Mouse (Mus musculus) T-helper 2 cell (primary cell): ENCODE data around the gene Nsmce1.

Experiments
- in situ Hi-C: fragments of 300-600 bp; cut with MboI, MseI; formaldehyde crosslinking; loops from one replicate; pipeline ENCODE4 v1.15.1; 2025; ENCODE audit warnings: high pct_unique_total_duplicates

The Nsmce1 gene

DNA sequence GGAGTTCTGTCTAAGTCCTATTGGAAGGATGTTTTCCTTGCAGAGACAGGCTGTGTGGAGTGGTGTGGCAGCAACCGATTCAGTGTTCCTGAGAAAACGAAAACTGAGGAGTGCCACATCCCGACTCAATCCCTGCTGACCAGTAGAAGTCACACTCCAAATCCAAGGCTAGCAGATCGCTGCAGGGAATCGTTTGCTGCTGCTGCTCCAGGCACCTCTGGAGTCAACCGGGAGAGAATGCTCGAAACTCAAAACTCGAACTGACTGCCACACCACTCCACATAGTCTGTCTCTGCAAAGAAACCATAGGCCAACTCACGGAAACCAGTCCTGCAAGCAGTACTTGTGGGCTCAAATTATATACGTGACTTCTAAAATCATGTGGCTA lies 47.3 kb downstream of the Nsmce1 start:
- in situ Hi-C loops, result loop anchor here (25.0 kb wide), 1 partner anchor 643 kb away; the partner anchor contains the start of gene Gsg1l

DNA sequence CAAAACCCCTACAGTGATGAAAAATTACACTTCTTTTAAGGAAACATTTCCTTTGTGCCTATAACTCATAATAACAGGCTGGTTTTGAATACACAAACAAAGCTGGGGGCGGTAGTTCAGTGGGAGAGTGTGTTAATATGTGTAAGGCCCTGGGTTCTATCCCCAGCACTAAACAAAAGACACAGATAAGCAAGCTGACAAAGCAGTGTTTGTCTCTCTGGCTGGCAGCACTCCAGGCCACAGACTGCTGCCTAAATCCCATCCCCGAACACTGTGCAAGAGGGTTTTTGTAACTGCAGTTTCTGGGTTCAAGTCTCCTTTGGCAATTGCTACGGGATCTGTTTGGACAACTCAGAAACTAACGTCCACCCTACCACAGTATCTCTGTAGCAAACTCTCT lies 49.1 kb downstream of the Nsmce1 start:
- in situ Hi-C loops, result loop anchor here (25.0 kb wide), 1 partner anchor 645 kb away; the partner anchor contains the start of gene Gsg1l

DNA sequence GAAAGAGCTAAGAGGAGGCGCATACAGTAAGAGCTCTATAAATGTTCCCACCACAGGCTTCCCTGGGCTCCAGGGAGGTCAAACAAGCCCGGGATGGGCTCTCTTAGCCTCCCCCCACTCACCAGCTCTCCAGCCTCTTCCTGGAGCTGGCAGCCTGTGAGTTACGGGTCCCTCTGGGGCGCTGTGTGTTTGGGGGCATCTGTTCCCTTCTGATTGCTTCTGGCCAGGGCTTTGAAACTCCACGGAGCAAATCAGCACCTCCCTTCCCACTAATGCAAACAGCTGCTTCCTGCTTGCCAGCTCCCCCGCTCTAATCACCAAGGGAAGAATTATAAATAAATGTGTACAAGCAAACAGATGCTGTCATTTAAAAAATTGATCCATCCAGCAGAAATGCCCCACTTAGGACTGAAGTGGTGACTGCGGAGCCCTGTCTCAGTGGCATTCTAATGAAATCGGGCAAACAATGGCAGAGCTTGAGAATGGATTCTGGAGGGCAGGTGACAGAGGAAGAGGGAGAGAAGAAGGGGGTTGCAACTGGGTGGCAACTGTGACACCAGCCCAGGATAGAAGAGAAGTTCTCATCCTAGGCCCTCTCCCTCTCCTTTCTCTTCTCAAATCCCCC lies 56.6 kb downstream of the Nsmce1 start:
- in situ Hi-C loops, result loop anchor here (25.0 kb wide), 1 partner anchor 653 kb away; the partner anchor contains the start of gene Gsg1l

DNA sequence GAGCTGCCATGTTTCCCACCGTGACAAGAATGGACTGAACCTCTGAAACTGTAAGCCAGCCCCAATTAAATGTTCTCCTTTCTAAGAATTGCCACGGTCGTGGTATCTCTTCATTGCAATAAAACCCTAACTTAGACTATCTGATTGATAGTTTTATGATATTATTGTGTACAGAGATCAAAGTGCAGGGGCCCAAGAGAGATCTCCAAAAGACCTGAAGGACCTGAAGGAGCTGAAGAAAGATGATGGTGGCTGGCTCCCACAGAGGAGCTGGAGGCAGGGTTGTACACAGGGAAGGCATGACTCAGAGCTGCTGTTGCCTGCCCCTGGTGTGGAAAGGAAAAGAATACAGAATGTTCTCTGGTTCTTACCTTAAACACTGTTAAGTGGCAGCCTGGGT lies 57.5 kb downstream of the Nsmce1 start:
- in situ Hi-C loops, result loop anchor here (25.0 kb wide), 1 partner anchor 653 kb away; the partner anchor contains the start of gene Gsg1l

DNA sequence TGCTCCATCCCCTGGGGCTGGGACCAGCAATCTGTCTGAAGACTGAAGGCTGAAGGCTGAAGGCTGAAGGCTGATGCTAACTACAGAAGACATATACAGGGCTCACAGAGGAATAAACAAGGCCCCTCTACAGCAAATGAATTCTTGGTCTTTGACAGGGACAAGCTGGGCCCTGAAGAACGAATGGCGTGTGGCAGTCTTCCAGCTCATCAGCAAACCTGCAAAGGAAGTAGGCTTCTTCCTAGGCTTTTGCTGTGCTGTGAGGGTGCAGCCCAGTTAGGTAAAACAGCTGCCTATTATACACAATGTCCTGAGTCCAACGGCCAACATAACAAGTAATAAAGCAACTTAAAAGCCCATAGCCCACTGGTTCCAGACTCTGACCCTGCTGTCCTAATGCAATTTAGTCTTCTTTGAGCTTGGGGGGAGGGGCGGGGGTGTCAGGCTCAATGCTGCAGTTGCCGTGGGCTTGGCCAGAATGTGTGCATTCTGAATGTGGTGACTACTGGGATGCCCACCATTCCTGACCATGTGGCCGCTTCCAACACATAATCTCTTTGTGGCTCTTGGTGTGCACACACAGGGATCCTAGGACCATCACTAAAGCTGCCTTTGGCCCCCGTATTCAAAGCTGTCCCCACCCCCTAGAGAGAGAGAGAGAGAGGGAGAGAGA lies 61.1 kb downstream of the Nsmce1 start:
- in situ Hi-C loops, result loop anchor here (25.0 kb wide), 1 partner anchor 657 kb away; the partner anchor contains the start of gene Gsg1l

DNA sequence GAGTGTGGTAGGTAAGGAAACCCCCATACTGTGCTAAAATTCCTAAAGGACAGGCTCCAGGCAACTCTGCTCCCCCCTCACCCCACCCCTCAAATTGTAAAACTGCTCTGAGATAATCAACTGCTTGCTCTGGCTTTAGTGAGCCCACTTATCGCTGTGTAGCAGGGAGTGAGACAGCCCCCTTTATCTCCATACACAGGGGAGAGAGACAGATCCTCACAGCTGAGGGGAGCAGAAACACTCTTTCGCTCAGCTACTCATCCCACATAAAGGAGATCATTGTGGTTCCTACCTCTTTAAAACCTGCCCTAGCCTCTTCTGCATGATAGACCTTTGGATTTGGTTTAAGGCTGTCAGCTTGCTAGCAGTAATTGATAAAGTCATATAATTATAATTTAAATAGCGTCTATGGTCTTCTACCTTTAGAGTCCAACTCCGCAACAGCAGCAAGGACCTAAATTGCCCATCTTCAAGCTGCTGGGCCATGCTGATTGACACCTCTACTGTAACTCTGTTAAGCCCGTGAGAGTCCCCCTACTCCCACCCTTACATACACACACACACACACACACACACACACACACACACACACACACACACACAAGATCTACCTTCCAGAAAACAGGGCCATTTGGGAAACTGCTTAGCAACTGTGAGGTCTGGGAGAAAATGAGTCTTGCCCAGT lies 62.4 kb downstream of the Nsmce1 start:
- in situ Hi-C loops, result loop anchor here (25.0 kb wide), 1 partner anchor 658 kb away; the partner anchor contains the start of gene Gsg1l

DNA sequence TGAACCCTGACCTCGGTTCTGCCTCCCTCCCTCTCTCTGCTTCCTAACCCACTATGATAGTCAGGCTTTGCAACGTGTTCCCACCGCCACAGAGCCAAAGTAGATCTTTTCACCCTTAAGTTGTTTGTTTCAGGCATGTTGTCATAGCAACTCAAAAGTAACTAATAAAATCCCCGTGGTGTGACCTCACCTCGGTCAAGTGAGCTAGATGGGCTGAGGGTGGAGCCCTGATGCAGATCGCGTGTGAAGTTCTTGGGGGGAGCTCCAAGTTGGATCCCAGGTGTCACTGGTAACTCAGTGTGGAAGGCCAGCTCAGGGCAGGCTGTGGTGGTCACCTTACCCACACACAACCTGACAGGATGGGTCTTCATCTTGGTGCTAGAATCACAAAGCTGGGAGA lies 63.0 kb downstream of the Nsmce1 start:
- in situ Hi-C loops, result loop anchor here (25.0 kb wide), 1 partner anchor 659 kb away; the partner anchor contains the start of gene Gsg1l

DNA sequence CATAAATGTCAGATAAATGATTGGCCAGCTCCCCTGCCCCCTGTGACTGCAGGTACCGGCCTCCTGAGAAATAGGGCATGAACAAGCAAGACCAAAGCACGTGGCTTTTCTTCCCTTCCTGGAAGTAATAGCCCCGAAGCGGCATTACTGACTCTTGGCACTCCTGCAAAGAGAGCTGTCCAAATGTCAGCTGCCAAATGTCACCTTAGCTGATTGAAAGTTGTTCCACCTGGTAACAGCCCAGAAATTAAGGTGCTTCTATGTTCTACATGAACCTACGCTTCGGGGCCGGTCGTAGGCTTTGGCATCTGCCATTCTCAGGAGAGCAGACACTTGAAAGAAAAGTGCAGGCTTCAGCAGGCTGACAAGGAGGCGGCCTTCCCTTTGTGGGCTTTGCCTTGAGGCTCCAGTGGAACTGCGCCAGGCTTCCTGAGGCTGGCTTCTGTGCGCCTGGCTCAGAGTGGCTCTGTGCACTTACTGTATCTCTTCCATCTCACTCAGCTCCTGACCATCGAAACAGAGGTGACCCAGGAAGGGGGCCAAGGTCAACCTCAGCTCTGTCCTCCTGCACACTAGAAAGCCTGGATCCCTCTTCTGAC lies 63.8 kb downstream of the Nsmce1 start:
- in situ Hi-C loops, result loop anchor here (25.0 kb wide), 1 partner anchor 660 kb away; the partner anchor contains the start of gene Gsg1l

DNA sequence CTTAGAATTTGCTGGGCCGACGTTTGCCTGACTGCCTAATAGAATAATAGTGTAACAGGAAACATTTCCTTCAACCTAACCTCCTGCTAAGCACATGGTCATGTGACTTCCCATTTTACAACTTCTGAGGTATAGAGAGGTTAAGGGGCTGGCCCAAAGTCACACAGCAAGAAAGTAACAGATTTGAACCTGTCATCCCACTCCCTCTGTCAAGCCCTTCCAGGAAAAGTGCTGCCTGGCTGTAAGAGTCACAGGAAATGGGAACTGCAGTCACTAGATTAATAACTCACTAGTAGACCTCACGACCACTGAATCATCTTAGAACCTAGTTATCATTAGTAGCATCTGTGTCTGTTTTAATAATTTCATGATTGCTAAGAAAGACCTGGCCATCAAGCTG lies 68.3 kb downstream of the Nsmce1 start:
- in situ Hi-C loops, result no loop called here

DNA sequence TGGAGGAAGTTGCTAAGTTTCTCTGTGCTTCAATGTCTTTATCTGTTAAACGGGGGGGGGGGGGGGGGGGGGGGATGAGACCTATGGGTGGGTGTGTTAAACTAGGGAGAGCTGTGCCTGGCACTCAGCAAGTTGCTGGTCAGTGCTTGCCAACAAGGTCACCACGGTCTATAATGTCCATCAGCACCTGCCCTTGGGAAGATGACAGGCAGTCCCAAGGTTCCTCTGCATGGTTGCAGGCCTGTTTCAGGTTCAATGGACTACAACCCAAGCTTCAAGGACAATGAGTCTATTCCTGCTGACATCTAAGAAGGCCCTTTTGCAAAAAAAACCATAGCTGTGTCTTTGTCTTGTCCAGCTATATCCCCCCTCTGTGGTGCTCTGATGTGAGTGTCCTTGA lies 69.5 kb downstream of the Nsmce1 start:
- in situ Hi-C loops, result no loop called here

DNA sequence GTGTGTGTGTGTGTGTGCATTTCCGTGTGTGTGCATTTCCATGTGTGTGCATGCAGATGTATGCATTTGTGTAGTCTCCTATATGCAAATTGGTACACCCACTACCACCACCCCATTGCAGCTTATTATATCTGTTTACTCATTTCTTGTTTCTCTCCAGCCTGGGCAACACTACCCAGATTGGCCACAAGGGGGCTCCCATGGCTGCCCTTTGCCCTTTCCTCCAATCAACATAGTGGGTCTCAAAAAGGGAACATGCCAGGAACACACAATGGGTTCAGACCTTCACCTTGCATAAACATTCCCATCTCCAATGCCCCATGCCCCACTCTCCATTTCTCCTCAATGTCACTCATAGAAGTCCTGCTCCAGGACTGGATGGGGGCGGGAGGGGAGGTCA lies 71.2 kb downstream of the Nsmce1 start:
- in situ Hi-C loops, result no loop called here

DNA sequence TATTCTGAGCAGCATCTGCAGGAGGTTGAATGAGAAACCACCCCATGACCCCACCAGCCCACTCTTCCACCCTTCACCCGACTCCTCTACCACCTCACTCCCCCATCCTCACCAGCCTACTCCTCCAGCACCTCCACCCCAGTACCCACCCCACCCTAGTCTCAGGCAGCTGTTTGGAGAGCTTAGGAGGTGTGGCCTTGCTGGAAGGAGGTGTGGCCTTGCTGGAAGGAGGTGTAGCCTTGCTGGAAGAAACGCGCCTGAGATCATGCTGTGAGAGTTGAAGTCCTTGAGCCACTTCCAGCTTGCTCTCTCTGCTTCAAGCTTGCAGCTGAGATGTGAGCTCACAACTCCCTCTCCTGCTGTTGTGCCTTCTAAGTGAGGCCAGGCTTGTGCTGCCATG lies 73.0 kb downstream of the Nsmce1 start:
- in situ Hi-C loops, result no loop called here
